Mouse (Mus musculus) erythroid progenitor cell, adult 5-6 weeks (primary cell): ENCODE measurements around the gene Srbd1. TPM values are rescaled to one million over a fixed set of nuclear protein-coding genes. Genes with fewer than 3 reads are reported as not detected.

Source experiments
- ATAC-seq: replicated peaks from 2 replicates; pipeline ENCODE4 v1.8.0; 2016; ENCODE audit warnings: moderate number of reproducible peaks, mild to moderate bottlenecking, moderate TSS enrichment, inconsistent platforms; ENCODE audit not compliant: poor library complexity, low FRiP score, severe bottlenecking
- total RNA-seq, 2 experiments: library from RNA; stranded (forward) in 1 of 2; stranded (reverse) in 1 of 2; fragments of 150-400 nt in 1 of 2; fragments of 186-747, 209-891 nt in 1 of 2; gene quantifications; 2 replicates each; pipeline versions ENCODE4 v1.2.3 to v1.2.4; 2015 to 2017; ENCODE audit warnings: low replicate concordance in 2 of 2

Srbd1 gene
- total RNA-seq (2015; ENCODE audit: low replicate concordance) (39.8 and 50.8 TPM in 2 replicates), total RNA-seq (2017; ENCODE audit: low replicate concordance) (67.0 and 82.8 TPM in 2 replicates)

DNA sequence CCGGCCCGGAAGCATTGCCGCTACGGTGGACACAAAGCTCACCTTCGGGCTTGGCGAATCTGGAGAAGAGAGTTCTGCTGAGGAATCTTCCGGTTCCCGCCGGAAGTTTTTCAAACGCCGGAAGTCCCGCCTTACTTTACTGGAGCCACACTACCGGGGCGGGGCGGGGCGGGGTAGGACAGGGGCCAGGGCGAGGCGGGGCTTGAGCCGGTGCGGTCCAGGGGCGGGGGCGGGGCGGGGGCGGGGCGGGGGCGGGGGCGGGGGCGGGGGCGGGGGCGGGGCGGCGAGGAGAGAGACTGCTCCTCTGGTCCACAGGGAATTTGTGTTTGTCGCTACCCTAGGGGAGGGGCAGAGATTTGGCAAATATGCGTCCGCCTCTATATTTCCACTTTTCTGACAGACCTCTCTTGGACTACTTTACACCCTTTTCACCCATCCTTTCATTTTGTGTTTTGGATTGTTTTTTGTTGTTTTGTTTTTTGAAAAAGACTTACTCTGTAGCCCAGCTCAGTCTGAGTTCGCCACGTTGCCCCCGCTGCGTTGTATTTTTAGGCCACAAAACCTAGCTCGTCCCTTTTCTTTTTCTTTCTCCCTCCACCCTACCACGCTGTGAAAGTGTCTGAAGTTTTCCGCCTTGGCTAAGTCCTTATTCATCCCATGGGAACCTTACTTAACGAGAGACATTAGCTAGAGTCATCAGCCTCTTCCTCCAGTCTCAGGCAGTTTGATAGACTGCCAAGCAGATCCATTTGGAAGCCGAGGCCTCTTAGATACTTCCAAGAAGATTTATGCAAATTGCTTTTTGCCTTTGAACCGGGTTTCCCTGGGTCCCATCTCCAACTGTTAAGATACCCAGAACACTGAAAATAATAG is at the start of gene Srbd1:
Gene Srbd1 (minus strand): TSS at position 97 of the 873 bp plus-strand sequence.
- peak; percentile 92 for ATAC-seq

- ATAC-seq = no peak
Observed at GRCm38 (mm10) chr17:86193979-86194378, 49.0 kb upstream of the Srbd1 start.

DNA sequence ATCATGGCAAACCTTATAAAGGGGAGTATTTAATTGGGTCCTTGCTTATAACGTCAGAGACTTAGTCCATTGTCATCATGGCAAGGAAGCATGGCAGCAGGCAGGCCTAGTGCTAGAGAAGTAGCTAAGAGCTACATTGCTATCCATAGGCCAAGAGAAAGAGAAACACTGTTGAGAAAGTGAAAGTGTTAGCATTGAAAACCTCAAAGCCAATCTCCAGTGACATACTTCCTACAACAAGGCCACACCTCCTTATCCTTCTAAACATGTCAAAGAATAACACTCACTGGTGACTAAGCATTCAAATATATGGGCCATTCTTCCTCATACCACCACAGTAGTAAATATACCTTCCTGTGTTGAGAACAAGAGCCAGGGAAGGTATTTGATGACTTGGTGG is 42.8 kb upstream of the Srbd1 start:
- no peak for ATAC-seq

GRCm38 (mm10) chr17:86185584-86185983 is 40.6 kb upstream of the Srbd1 start:
- no peak for ATAC-seq

GRCm38 (mm10) chr17:86184552-86185209 is 39.7 kb upstream of the Srbd1 start:
- ATAC-seq = 0 out of 2 replicates have a peak, but pooled peaks have one; percentile 25

DNA sequence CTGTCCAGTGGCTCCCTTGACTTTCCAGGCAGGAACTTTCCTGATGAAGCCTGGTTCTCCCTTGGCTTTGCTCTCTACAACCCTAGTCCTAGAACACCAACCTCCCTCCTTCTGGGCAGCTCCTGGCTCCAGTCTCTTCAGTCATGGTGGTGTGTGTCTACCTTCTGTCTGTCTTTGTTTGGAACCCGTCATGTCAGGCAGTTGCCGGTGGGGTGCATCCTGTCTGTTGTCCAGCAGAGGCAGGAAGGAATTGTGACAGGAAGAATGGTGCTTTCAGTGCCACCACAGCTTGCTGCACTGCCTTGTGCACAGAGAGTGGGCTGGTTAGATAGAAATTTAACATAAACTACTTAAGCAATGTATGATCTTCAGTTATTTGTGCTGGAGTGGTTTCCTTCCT is 38.8 kb upstream of the Srbd1 start:
- no peak for ATAC-seq

DNA sequence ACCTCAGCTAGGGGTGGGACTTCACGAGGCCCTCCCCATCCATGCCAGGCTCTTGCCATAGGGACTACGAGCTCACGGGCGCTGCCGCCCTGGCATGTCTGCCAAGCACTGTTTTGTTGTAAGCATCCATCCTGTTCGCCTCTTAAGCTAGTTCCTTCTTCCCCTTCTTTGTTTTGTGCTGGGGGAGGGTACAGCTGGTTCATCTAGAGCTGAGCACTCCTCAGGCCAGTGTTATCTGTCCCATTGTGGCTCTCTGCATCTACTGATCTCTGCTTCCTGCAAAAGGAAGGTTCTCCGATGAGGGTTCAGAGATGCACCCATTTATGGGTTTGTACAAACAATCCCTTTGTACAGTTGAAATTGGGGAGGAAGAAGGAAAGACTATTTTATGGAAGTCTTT is 31.7 kb upstream of the Srbd1 start:
- no peak for ATAC-seq

DNA sequence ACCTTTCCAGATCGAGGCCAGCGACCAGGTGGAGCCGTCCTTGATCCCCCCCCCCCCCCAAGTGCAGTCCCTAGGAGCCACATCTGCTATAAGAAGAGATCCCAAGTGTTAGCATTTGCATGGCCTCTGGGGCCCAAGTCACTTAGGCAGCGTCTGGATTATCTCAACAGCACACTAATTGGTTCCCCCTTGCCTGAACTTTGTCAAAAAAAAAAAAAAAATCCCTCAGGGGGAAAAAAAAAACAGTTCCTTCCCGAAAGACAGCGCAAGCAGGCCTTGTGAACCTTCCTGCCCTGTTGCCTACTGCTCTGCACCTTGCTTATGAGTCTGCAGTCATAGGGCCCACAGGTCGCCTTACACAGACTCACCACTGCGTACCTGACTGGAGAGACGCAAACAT is 30.5 kb upstream of the Srbd1 start:
- ATAC-seq = no peak

DNA sequence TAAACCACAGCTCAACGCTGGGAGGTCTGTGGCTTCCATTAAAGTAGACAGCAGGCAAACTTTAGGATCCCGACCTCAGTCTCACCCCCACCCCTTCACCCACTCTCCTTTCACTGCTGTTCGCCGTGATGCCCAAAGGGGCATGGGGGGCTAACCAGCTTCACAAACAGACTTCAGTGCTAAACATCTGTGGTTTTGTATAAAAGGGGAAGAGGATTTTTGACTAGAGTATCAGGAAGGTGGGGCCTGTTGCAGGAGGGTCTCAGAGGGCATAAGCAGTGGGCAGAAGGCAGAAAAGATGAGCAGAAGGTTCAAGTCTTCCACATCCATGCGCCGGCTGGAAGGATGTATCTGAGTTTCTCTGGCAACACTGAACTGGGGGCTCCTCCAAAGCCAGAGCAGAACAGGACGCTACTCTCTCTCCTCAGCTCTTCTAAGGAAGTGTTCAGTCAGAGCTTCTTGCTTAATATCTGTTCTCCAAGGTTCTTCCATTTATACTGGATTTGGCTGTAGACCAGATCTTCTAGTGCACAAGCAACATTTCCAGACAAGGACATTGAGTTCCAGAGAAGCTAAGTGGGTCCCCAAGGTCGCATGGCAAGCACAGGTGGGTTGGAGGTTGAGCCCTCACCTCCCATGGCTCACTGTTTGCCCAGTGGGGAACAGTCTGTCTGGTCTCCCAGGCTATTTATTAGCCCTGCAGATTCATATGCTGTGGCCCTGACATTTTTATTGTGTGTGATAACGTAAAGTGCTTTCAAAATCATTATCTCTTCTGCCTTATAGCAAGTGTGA is 25.4 kb upstream of the Srbd1 start:
- ATAC-seq = no peak

DNA sequence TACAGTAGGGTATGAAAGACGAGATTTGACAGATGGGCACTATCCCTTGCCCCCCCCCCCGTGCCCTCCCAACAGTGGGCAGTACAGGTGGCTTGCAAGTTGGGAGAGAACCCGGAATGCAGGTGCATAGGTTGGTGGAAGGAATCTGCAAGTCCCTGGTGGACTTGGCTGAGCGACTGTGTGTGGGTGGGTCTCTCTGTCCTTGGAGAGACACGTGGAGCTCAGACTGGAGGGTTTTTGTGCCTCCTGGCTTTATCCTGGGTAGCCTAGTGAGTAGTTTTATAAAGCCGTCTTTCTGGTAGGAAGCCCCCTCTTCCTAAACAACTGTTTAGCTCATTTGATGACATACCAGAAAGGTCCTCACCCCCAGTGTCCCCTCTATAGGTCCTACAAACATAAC is 24.1 kb upstream of the Srbd1 start:
- no peak for ATAC-seq

DNA sequence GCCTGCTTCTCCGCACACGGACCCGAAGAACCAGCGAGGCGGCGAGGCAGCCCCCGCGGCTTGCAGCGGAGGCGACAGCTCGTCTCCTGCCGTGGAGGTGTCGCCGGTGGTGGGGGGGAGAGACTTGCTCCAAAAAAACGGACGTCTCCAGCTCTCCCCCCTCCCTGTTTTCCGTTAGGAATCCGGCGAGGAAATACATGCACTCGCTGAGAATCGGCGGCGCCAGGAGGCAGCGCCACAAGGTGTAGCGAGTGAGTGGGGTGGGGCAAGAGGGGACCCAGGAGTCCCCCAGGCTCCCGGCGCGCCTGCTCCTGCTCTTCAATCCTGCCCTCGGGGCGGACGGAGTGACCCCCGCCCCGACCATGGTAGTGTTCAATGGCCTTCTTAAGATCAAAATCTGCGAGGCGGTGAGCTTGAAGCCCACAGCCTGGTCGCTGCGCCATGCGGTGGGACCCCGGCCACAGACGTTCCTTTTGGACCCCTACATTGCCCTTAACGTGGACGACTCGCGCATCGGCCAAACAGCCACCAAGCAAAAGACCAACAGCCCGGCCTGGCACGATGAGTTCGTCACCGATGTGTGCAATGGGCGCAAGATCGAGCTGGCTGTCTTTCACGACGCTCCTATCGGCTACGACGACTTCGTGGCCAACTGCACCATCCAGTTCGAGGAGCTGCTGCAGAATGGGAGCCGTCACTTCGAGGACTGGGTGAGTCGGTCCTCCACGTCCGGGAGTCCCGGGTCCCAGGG is 23.4 kb upstream of the Srbd1 start:
- no peak for ATAC-seq

GRCm38 (mm10) chr17:86167320-86168230 is 22.6 kb upstream of the Srbd1 start, which contains the start of gene Prkce:
Gene Prkce (plus strand): TSS chr17:86167785.
- ATAC-seq = 0 out of 2 replicates have a peak, but pooled peaks have one; percentile 50

DNA sequence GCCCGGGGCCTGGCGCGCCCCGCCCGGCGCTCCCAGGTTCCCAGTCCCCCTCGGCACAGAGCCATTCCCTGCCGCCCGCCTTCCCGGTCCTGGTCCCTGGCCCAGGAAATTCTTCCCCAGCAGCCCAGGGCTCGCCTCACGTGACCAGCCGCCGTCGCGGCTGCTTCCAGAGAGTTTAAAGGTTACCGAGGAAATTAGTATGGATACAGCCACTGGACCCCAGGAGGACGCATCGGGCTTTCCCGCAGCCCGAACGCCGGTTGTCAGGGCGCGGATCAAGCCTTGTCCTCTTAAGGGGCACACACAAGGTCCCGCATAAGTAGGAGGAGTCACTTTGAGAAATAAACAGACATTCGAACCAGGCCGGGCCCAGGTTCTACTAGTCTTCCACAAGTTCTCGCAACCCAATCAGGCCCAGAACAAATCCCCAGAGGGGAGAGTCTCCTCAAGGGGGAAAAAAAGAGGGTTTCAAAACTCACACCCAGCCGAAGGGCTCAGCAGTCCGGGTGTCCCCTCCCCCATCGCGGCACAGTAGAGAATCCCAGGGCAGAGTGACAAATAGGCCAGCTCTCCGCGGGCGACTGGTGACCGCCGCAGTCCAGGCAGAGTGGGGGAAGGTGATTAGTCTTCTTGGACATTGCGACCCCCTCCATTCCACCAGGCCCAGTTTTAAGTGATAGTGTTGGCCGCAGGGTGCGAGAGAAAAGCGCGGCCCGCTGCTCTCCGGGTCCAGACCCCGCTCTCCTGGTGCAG is 21.8 kb upstream of the Srbd1 start:
- peak; percentile 46; the same call in 1 of the 2 replicates for ATAC-seq

GRCm38 (mm10) chr17:86166051-86166566 is 21.1 kb upstream of the Srbd1 start:
- no peak for ATAC-seq

DNA sequence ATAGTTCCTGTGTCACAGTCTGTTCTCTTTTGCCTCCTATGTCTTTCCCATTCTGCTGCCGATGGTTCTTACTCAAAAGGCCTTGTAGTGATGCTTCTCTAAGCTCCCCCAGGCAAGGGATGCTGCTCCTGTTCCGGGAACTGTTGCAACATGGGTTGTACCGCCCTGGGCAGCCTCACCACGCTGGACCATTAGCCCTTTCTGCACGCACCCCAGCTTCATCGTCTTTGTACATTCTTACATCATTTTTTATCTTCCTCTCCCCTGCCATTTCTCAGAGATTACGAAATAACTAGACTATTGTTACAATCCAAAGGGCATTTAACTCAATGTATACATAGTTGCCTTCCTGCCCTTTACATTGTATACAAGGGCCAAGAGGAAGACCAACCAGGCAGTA is 19.4 kb upstream of the Srbd1 start:
- ATAC-seq = no peak

DNA sequence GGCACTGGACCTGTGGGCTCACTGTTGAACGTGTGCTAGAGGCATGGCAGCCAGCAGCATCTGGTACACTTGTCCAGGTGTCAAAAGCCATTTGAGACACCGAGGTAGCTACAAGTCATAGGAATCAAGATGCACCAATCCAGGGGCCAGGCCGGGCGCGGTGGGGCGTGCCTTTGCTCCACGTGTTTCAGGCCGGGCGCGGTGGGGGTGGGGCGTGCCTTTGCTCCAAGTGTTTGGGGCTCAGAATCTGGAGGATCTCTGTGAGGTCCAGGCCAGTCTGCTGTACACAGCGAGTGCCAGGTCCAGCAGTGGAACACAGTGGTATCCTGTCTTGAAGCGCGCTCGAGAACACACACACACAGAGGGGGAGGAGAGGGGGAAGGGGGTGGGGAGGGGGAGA is 17.7 kb upstream of the Srbd1 start:
- no peak for ATAC-seq

DNA sequence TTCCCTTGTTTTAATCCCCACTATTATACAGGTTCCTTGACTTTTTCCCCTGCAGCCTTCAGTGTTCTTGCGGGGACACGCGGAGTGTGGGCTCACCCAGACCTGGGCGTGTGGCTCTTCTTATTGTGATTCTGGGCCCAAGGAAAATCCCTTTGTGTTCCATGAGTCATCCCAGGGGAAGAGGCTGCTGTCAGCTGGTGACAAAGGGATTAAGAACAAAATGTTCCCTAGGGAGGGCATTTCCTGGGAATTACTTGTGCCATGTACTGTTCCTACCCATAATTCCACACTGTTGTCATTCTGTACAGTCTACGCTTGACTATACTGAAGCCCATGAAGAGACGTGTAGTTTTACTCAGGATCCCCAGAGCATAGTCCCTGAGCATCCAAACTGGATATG is 12.0 kb upstream of the Srbd1 start:
- ATAC-seq = no peak
